Mouse (Mus musculus) cerebellum, postnatal 25 days (tissue): ENCODE results near the gene Cdk19.
"Not testable (repeated sequence)": the region's sequence is repeated elsewhere in the genome, so short reads cannot be mapped to it uniquely, and the experiment has no call there.

ENCODE experiments used
- DNase-seq, 2 experiments: peaks; one replicate each; pipeline ENCODE4 v3.0.0; 2021; ENCODE audit warnings: mixed read lengths in 2 of 2

Cdk19 gene

GRCm38 (mm10) chr10:40525616-40526155 lies 186.3 kb downstream of the Cdk19 start:
- DNase-seq, result no peak

DNA sequence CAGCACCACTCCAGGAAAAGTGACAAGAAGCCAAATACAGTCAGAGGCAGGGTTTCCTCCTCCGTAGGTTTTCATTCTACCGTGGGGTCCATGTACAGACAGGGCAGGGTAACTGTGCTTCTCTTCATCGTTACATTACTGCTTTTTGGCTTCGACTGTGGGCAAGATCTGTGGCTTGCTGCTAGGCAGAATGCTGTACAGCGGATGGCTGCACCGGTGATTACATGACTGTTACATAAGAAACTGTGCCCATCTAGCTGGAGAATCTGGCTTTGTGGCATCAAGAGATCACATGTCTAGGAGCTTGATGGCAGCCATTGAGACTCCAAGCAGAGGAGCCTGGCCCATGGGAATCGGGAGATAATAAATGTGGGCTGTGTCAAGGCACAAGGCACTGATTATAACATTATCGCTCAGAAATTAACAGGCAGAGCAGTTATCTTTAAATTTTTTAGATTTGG lies 187.0 kb downstream of the Cdk19 start:
- DNase-seq, result no peak

- no peak for DNase-seq
Measured at GRCm38 (mm10) chr10:40526986-40527385, 187.6 kb downstream of the Cdk19 start.

DNA sequence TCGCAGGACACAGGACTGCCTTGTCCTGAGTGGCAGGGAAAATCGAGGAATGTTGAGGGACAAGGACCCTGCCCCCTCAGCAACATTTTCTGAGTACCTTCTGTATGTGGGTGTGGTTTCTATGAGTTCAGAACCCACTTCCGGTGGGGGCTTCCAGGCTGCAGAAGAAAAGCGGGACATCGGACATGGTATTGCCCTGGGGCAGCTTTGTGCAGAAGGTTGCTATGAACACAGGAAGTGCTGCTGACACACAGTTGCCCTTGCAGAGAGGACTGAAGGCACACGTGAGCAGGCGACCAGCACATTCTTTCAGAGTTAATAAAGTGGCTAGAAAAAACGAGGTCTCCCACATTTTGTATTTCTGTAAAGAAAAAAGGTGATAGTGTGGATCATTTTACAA lies 188.2 kb downstream of the Cdk19 start:
- DNase-seq, result no peak

- DNase-seq, result no peak
Measured at GRCm38 (mm10) chr10:40528668-40529067, 189.3 kb downstream of the Cdk19 start.

- peak in 1 of 2 experiments; percentile 55 for DNase-seq
Measured at GRCm38 (mm10) chr10:40529617-40530016, 190.3 kb downstream of the Cdk19 start.

GRCm38 (mm10) chr10:40530661-40531060 lies 191.3 kb downstream of the Cdk19 start:
- no peak for DNase-seq

GRCm38 (mm10) chr10:40532586-40532985 lies 193.2 kb downstream of the Cdk19 start:
- DNase-seq, result not testable (repeated sequence)
